Mouse (Mus musculus) lung, postnatal 36 days (tissue): ENCODE measurements around the gene Fam187b.

ENCODE experiments used
- DNase-seq: peaks from one replicate; pipeline ENCODE4 v3.0.0; 2022; ENCODE audit warnings: mixed read lengths

Gene Fam187b

DNA sequence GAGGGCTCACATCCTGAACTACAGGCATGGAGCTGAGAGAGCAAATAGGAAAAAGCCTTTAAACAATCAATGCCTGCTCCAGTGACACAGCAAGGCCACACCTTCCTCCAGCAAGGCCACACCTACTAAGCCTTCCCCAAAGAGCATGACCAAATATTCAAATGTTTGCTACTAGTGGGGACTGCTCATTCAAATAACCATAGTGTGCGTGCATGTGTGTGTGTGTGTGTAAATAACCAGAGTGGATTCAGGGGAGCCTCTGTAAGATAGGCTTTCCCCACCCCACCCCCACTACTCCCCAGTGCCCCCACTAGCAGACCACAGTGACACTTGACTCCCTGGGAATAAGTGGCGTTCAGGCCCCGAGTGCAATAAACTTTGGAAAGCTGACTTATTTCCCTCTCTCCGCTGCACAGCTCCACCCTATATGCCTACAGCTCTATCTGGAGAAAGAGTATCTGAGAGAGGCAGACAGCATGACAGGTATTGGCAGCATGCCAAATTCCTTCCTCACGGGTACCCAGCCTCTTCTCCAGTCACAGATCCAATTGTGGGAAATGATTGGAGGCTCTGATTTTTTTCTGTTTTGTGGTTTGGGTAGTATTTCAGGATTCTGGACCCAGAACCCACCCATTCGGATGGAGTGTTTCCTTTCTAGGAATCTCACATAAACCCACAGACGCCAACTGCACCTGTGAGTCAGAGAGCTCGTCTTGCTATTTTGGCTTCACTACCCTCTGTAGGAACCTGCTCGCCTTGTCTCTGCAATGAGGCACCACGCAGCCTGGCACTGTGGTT lies 43.7 kb downstream of the Fam187b start:
- peak; percentile 34 for DNase-seq

- DNase-seq = no peak
These were observed 55.0 kb downstream of the Fam187b start for GRCm38 (mm10) chr7:31028609-31029008.

GRCm38 (mm10) chr7:31030717-31031116 lies 57.1 kb downstream of the Fam187b start:
- DNase-seq = no peak

- peak; percentile 46 for DNase-seq
These were observed 58.1 kb downstream of the Fam187b start for GRCm38 (mm10) chr7:31031731-31032130.

GRCm38 (mm10) chr7:31033409-31034165 lies 60.0 kb downstream of the Fam187b start:
- peak; percentile 76 for DNase-seq

DNA sequence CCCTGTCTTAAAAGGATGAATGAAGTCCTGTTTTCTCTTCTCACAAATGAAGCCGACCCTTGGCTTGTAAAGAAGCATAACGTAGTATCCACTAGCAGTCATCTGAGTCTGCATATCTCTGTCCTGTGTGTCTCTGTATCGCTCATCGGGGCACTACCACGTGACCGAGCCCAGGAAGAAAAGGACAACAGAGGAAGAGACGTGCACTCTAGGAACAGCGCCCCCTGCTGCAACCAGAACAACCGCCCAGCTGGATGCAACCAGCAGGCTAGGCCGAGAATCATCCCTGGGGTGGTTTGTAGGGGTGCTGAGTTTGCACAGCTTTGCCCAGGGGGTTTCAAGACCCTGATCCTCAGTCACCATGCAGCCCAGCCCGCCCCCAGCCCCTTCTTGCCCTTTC lies 61.2 kb downstream of the Fam187b start:
- DNase-seq = peak; percentile 60

- DNase-seq = no peak
These were observed 61.7 kb downstream of the Fam187b start for GRCm38 (mm10) chr7:31035291-31035690.

- DNase-seq = peak; percentile 22
These were observed 63.3 kb downstream of the Fam187b start for GRCm38 (mm10) chr7:31036917-31037316.

- no peak for DNase-seq
These were observed 64.1 kb downstream of the Fam187b start for GRCm38 (mm10) chr7:31037675-31038074.

DNA sequence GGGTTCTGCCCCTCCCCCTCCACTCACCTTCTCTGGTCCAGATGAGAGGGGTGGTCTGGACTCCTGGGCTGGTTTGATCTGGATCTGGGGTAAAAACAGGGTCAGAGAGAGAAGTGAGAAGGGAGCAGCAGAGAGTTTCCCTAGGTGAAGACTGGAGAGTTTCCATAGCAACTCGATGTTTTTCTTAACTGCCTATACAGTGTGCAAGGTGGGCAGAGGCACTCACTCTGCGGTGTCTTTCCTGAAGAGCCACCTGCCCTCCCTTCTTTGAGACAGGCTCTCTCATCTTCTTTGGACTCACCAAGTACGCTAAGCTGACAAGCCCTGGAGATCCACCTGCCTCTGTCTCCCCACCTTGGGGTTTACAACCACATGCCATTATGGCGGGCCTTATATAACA lies 65.4 kb downstream of the Fam187b start:
- no peak for DNase-seq
